Mouse (Mus musculus): ENCODE measurements around the gene Sdccag8.

GRCm38 (mm10) chr1:176962894-176963293 is 148.4 kb downstream of the Sdccag8 start:
- no peak for TF ChIP-seq CTCF (IDR thresholded peaks at IDR 0.05; ENCODE audit: extremely low read depth, insufficient read depth, low read length)
- no peak for TF ChIP-seq POLR2A (IDR thresholded peaks at IDR 0.05; ENCODE audit: extremely low read depth, insufficient read depth, low read length)

Data from cortical plate, adult 2 months (tissue).